Mouse (Mus musculus) kidney, embryonic 14.5 days (tissue): Measurements from ENCODE around the gene Nelfcd. TPM values are rescaled to one million over a fixed set of nuclear protein-coding genes. Genes with fewer than 3 reads are reported as not detected.

Source experiments
- ATAC-seq: fragments of 200-750 bp; cut with Nextera tagmentation; 2 replicates; pipeline ENCODE4 v1.8.0; 2017; ENCODE audit warnings: moderate number of reproducible peaks, mild to moderate bottlenecking, moderate TSS enrichment, moderate library complexity; ENCODE audit not compliant: low FRiP score, low TSS enrichment
- H3K27ac ChIP-seq: fragments of 300-500 bp; sonication (generic); 2 replicates; pipeline ENCODE4 v1.5.1; 2014; ENCODE audit warnings: low read depth, mild to moderate bottlenecking, low read length, moderate library complexity, mixed read lengths
- H3K27me3 ChIP-seq: fragments of 300-500 bp; sonication (generic); 2 replicates; pipeline ENCODE4 v1.6.1; 2014; ENCODE audit warnings: mild to moderate bottlenecking, low read length; ENCODE audit not compliant: control insufficient read depth, insufficient read depth
- H3K36me3 ChIP-seq: fragments of 300-500 bp; sonication (generic); 2 replicates; pipeline ENCODE4 v1.6.1; 2014; ENCODE audit warnings: low read length, mixed read lengths; ENCODE audit not compliant: control insufficient read depth, insufficient read depth
- H3K4me1 ChIP-seq: fragments of 300-500 bp; sonication (generic); 2 replicates; pipeline ENCODE4 v1.6.1; 2014; ENCODE audit warnings: low read length, mixed read lengths; ENCODE audit not compliant: control insufficient read depth, insufficient read depth
- H3K4me2 ChIP-seq: fragments of 300-500 bp; sonication (generic); replicated peaks from 2 replicates; pipeline ENCODE4 v1.6.1; 2014; ENCODE audit warnings: low read depth, mild to moderate bottlenecking, low read length
- H3K4me3 ChIP-seq: fragments of 300-500 bp; sonication (generic); 2 replicates; pipeline ENCODE4 v1.5.1; 2014; ENCODE audit warnings: mild to moderate bottlenecking, low read length
- H3K9ac ChIP-seq: fragments of 300-500 bp; sonication (generic); 2 replicates; pipeline ENCODE4 v1.6.1; 2014; ENCODE audit warnings: low read depth, mild to moderate bottlenecking, low read length, moderate library complexity
- H3K9me3 ChIP-seq: fragments of 300-500 bp; sonication (generic); 2 replicates; pipeline ENCODE4 v1.6.1; 2016; ENCODE audit warnings: low read length; ENCODE audit not compliant: control insufficient read depth
- WGBS: fragments of 180-500 bp; shearing (Covaris S2); extraction: QIAGEN DNeasy Blood & Tissue Kit; methylation state at CpG from one replicate; pipeline ENCODE4 v1.1.7; 2014; 5-methylcytosine and 5-hydroxymethylcytosine counted together
- polyA plus RNA-seq: library from polyadenylated mRNA; unstranded; fragments of >200 nt; fragmentation: Nextera tagmentation; extraction: Ambion mirVana; gene quantifications from 2 replicates; pipeline ENCODE4 v1.2.1, GENCODE M21; 2014

Gene Nelfcd
- polyA plus RNA-seq, 1 experiment from 2014 or later: 139 TPM

- Histone ChIP-seq H3K9ac (no peak overlapping the region), H3K27me3 (no peaks in the 10 kb centered on the region), H3K4me1 (peaks cover 13% of the 10 kb centered on the region), H3K9me3 (no peaks in the 10 kb centered on the region), H3K4me3 (no peak overlapping the region), H3K4me2 (no peak overlapping the region), H3K36me3 (no peaks in the 10 kb centered on the region), H3K27ac (no peak overlapping the region)
- 83% methylated on average over 9 of the region's 9 CpGs for WGBS
- ATAC-seq: no peak
Measured at GRCm38 (mm10) chr2:174439961-174440360, 24.4 kb downstream of the Nelfcd start.

GRCm38 (mm10) chr2:174441898-174442297 lies 26.3 kb downstream of the Nelfcd start:
- Histone ChIP-seq H3K27me3 (no peaks in the 10 kb centered on the region), H3K9me3 (no peaks in the 10 kb centered on the region), H3K9ac (no peak overlapping the region), H3K4me1 (peaks cover 19% of the 10 kb centered on the region), H3K27ac (no peak overlapping the region), H3K4me3 (no peak overlapping the region), H3K4me2 (no peak overlapping the region), H3K36me3 (no peaks in the 10 kb centered on the region)
- WGBS: 76% methylated on average over 4 of the region's 4 CpGs
- no peak for ATAC-seq

- Histone ChIP-seq H3K36me3 (no peaks in the 10 kb centered on the region), H3K27ac (no peak overlapping the region), H3K4me2 (no peak overlapping the region), H3K27me3 (no peaks in the 10 kb centered on the region), H3K4me1 (peaks cover 19% of the 10 kb centered on the region), H3K9ac (no peak overlapping the region), H3K4me3 (no peak overlapping the region), H3K9me3 (no peaks in the 10 kb centered on the region)
- no peak for ATAC-seq
- 58% methylated on average over 9 of the region's 9 CpGs for WGBS
Measured at GRCm38 (mm10) chr2:174442460-174442859, 26.9 kb downstream of the Nelfcd start.

GRCm38 (mm10) chr2:174443046-174443445 lies 27.4 kb downstream of the Nelfcd start:
- Histone ChIP-seq H3K4me1 (peaks cover 15% of the 10 kb centered on the region), H3K4me2 (no peak overlapping the region), H3K4me3 (no peak overlapping the region), H3K27me3 (no peaks in the 10 kb centered on the region), H3K36me3 (no peaks in the 10 kb centered on the region), H3K9me3 (no peaks in the 10 kb centered on the region), H3K9ac (no peak overlapping the region), H3K27ac (no peak overlapping the region)
- ATAC-seq: no peak
- WGBS: 73% methylated on average over 2 of the region's 2 CpGs

GRCm38 (mm10) chr2:174444359-174444758 lies 28.8 kb downstream of the Nelfcd start:
- 83% methylated on average over 7 of the region's 7 CpGs for WGBS
- Histone ChIP-seq H3K27me3 (no peaks in the 10 kb centered on the region), H3K9ac (no peak overlapping the region), H3K4me2 (no peak overlapping the region), H3K9me3 (no peaks in the 10 kb centered on the region), H3K4me1 (0 out of 2 replicates have a peak, but pooled peaks cover 9% of the 10 kb centered on the region), H3K36me3 (no peaks in the 10 kb centered on the region), H3K27ac (no peak overlapping the region), H3K4me3 (no peak overlapping the region)
- ATAC-seq: no peak

GRCm38 (mm10) chr2:174445018-174445417 lies 29.4 kb downstream of the Nelfcd start:
- ATAC-seq: no peak
- no peaks in the 10 kb centered on the region for H3K9me3 ChIP-seq
- WGBS: 82% methylated on average over 6 of the region's 6 CpGs
- H3K9ac ChIP-seq: no peak overlapping the region
- H3K27ac ChIP-seq: no peak overlapping the region
- no peak overlapping the region for H3K4me2 ChIP-seq
- no peaks in the 10 kb centered on the region for H3K36me3 ChIP-seq
- H3K27me3 ChIP-seq: no peaks in the 10 kb centered on the region
- H3K4me1 ChIP-seq: 0 out of 2 replicates have a peak, but pooled peaks cover 9% of the 10 kb centered on the region
- no peak overlapping the region for H3K4me3 ChIP-seq

GRCm38 (mm10) chr2:174446492-174446891 lies 30.9 kb downstream of the Nelfcd start:
- WGBS: 54% methylated on average over 7 of the region's 7 CpGs
- Histone ChIP-seq H3K4me1 (0 out of 2 replicates have a peak, but pooled peaks cover 9% of the 10 kb centered on the region), H3K27me3 (no peaks in the 10 kb centered on the region), H3K4me3 (no peak overlapping the region), H3K4me2 (no peak overlapping the region), H3K27ac (no peak overlapping the region), H3K36me3 (no peaks in the 10 kb centered on the region), H3K9me3 (no peaks in the 10 kb centered on the region), H3K9ac (no peak overlapping the region)
- peak; percentile 38; the same call in 1 of the 2 replicates for ATAC-seq

- Histone ChIP-seq H3K4me3 (no peak overlapping the region), H3K4me1 (0 out of 2 replicates have a peak, but pooled peaks cover 9% of the 10 kb centered on the region), H3K27me3 (no peaks in the 10 kb centered on the region), H3K9ac (no peak overlapping the region), H3K36me3 (no peaks in the 10 kb centered on the region), H3K27ac (no peak overlapping the region), H3K4me2 (no peak overlapping the region), H3K9me3 (no peaks in the 10 kb centered on the region)
- 72% methylated on average over 8 of the region's 8 CpGs for WGBS
- no peak for ATAC-seq
Measured at GRCm38 (mm10) chr2:174446905-174447304, 31.3 kb downstream of the Nelfcd start.

- 81% methylated on average over 4 of the region's 4 CpGs for WGBS
- Histone ChIP-seq H3K27me3 (no peaks in the 10 kb centered on the region), H3K9me3 (no peaks in the 10 kb centered on the region), H3K4me2 (no peak overlapping the region), H3K36me3 (no peaks in the 10 kb centered on the region), H3K4me1 (0 out of 2 replicates have a peak, but pooled peaks cover 6% of the 10 kb centered on the region), H3K4me3 (no peak overlapping the region), H3K9ac (no peak overlapping the region), H3K27ac (no peak overlapping the region)
- no peak for ATAC-seq
Measured at GRCm38 (mm10) chr2:174448405-174448804, 32.8 kb downstream of the Nelfcd start.
